In the genomic region with DNA sequence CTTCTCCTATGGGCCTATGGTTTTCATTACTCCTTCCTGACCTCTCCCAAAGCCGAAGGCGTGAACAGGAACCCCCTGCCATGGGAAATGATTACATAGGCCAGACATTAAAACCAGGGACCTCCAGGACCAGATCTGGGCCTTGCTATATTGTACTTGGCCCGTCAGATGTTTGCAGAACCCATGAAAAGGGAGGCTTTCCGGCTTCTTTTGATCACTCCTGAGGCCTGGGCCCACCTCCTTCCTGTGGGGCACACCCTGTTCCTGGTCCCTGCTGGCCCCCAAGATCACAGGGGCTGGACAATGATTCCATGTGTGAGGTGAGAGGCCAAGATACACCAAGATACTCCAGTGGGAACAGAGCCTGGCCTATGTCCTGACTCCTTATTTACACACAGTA, we compare ENCODE assay signal across 31 mouse cellular contexts. TPM values are rescaled to one million over a fixed set of nuclear protein-coding genes. Genes with fewer than 3 reads are reported as not detected.
A peak's percentile ranks its signal among the peaks of the same experiment; 100 is the strongest.
DNase-seq lines count a peak whose midpoint lies in the region; ATAC-seq and TF ChIP-seq lines count a peak whose summit lies in the region.
"Had no signal": no experiment of that assay in that cellular context is flagged by ENCODE, and none has a peak within 500 bp of the region (broad histone marks: within the 10 kb centered on the region; RNA-seq: fewer than 3 reads in every experiment).

No protein-coding gene starts in this region.

- H3K27me3 ChIP-seq in heart, embryonic 14.5 days (ENCODE audit: control insufficient read depth, insufficient read depth, low read length) = peaks cover 22% of the 10 kb centered on the region
- H3K27me3 ChIP-seq in liver, adult 2 months (ENCODE audit: control insufficient read depth, insufficient read depth, low read length) = no peaks in the 10 kb centered on the region
- peaks cover 13% of the 10 kb centered on the region for H3K27me3 ChIP-seq in liver, postnatal 0 days (ENCODE audit: insufficient read depth, low read length)
- peaks cover 15% of the 10 kb centered on the region for H3K27me3 ChIP-seq in heart, postnatal 0 days (ENCODE audit: control insufficient read depth, insufficient read depth, low read length)

- peaks cover 9 to 10% of the 10 kb centered on the region in 2 experiments; a peak in 2 of 4 replicates for H3K4me1 ChIP-seq in heart, embryonic 14.5 days (ENCODE audit: control insufficient read depth in 2 of 2, insufficient read depth in 2 of 2, low read length in 2 of 2)
- peaks cover 50% of the 10 kb centered on the region for H3K4me1 ChIP-seq in liver, adult 2 months (ENCODE audit: control insufficient read depth, insufficient read depth, low read length)
- H3K4me1 ChIP-seq in liver, postnatal 0 days (ENCODE audit: insufficient read depth) = peaks cover 7% of the 10 kb centered on the region
- H3K4me1 ChIP-seq in heart, postnatal 0 days (ENCODE audit: control insufficient read depth, insufficient read depth) = peaks cover 3% of the 10 kb centered on the region

- H3K27ac ChIP-seq in heart, embryonic 14.5 days (replicated peaks in 1 of 2; ENCODE audit: control insufficient read depth in 1 of 2, insufficient read depth in 1 of 2, low read depth in 2 of 2, low read length in 2 of 2) = no peak overlapping the region
- H3K27ac ChIP-seq in liver, adult 2 months (replicated peaks; ENCODE audit: insufficient read depth, low read depth, low read length) = peak overlapping the region; percentile 42
- H3K27ac ChIP-seq in liver, postnatal 0 days (ENCODE audit: low read depth) = no peak overlapping the region
- no peak overlapping the region for H3K27ac ChIP-seq in heart, postnatal 0 days (ENCODE audit: low read depth)
- H3K27ac ChIP-seq: gastrocnemius, adult 2 months; liver, embryonic 15.5 days; lung, embryonic 15.5 days had no signal

- intact Hi-C loops in heart, postnatal 10 days (cut with DNase I) = loop anchor here (10.0 kb wide), 1 partner anchor 374 kb away; the partner anchor contains the start of gene Zbtb32

- peak; percentile 40; the same call in 1 of the 2 replicates for ATAC-seq in heart, embryonic 14.5 days (ENCODE audit: insufficient number of reproducible peaks, insufficient read depth, low FRiP score, low read depth)
- no peak for ATAC-seq in liver, postnatal 0 days
- peak; percentile 59 for ATAC-seq in heart, postnatal 0 days (ENCODE audit: insufficient read depth, low read depth)
- ATAC-seq: forebrain, embryonic 16.5 days; intestine, embryonic 16.5 days had no signal

- TF ChIP-seq POLR2A in liver, adult 2 months (IDR thresholded peaks at IDR 0.05; ENCODE audit: extremely low read depth, insufficient read depth, low read length) = no peak

- TF ChIP-seq EP300 in liver, postnatal 0 days (IDR thresholded peaks at IDR 0.05; ENCODE audit: low read depth) = no peak
- TF ChIP-seq EP300 in heart, postnatal 0 days (IDR thresholded peaks at IDR 0.05; ENCODE audit: low read depth) = no peak

- no peak overlapping the region for H3K4me3 ChIP-seq in heart, embryonic 14.5 days (ENCODE audit: control insufficient read depth in 1 of 2, insufficient read depth in 1 of 2, low read depth in 1 of 2, low read length in 2 of 2)
- no peak overlapping the region for H3K4me3 ChIP-seq in liver, adult 2 months (ENCODE audit: insufficient read depth, low read depth, low read length)
- no peak overlapping the region for H3K4me3 ChIP-seq in liver, postnatal 0 days (ENCODE audit: low read depth, low read length)
- H3K4me3 ChIP-seq in heart, postnatal 0 days (ENCODE audit: low read depth, low read length) = no peak overlapping the region
- H3K4me3 ChIP-seq: erythroblast, embryonic 14.5 days; gastrocnemius, adult 2 months; liver, embryonic 15.5 days; lung, embryonic 15.5 days; neural tube, embryonic 13.5 days had no signal

- WGBS in heart, embryonic 14.5 days = 76% methylated on average over 4 of the region's 4 CpGs
- WGBS in liver, adult 2 months = 78% methylated on average over 4 of the region's 4 CpGs
- WGBS in liver, postnatal 0 days (ENCODE audit: insufficient replicate concordance) = 67% methylated on average over 4 of the region's 4 CpGs
- WGBS in heart, postnatal 0 days = 69% methylated on average over 4 of the region's 4 CpGs

- H3K9me3 ChIP-seq in heart, embryonic 14.5 days (ENCODE audit: control insufficient read depth, low read length) = no peaks in the 10 kb centered on the region
- no peaks in the 10 kb centered on the region for H3K9me3 ChIP-seq in liver, postnatal 0 days (ENCODE audit: low read length)
- H3K9me3 ChIP-seq in heart, postnatal 0 days (replicated peaks; ENCODE audit: control insufficient read depth, low read length) = no peaks in the 10 kb centered on the region
- H3K9me3 ChIP-seq: liver, embryonic 15.5 days; lung, embryonic 15.5 days; neural tube, embryonic 13.5 days had no signal

- TF ChIP-seq CTCF in liver, adult 2 months (IDR thresholded peaks at IDR 0.05; ENCODE audit: low read depth, low read length) = no peak
- TF ChIP-seq CTCF in liver, postnatal 0 days (IDR thresholded peaks at IDR 0.05; ENCODE audit: low read depth) = no peak
- TF ChIP-seq CTCF in heart, postnatal 0 days (IDR thresholded peaks at IDR 0.05; ENCODE audit: low read depth) = no peak

- H3K4me2 ChIP-seq in heart, embryonic 14.5 days (ENCODE audit: low read length) = no peak overlapping the region
- H3K4me2 ChIP-seq in liver, postnatal 0 days (ENCODE audit: low read depth, low read length) = no peak overlapping the region
- no peak overlapping the region for H3K4me2 ChIP-seq in heart, postnatal 0 days (ENCODE audit: low read depth, low read length)
- H3K4me2 ChIP-seq: liver, embryonic 15.5 days; lung, embryonic 15.5 days; midbrain, embryonic 11.5 days; neural tube, embryonic 13.5 days had no signal

- H3K79me2 ChIP-seq in liver, adult 2 months (ENCODE audit: control insufficient read depth, insufficient read depth, low read length) = peaks cover 20% of the 10 kb centered on the region

- H3K9ac ChIP-seq in heart, embryonic 14.5 days (ENCODE audit: low read length) = no peak overlapping the region
- H3K9ac ChIP-seq in liver, adult 2 months (ENCODE audit: low read depth, low read length) = peak overlapping the region; percentile 41
- H3K9ac ChIP-seq in liver, postnatal 0 days (replicated peaks) = no peak overlapping the region
- no peak overlapping the region for H3K9ac ChIP-seq in heart, postnatal 0 days (replicated peaks; ENCODE audit: low read depth, low read length)
- H3K9ac ChIP-seq: liver, embryonic 15.5 days; lung, embryonic 15.5 days; neural tube, embryonic 13.5 days had no signal

- DNase-seq in heart, postnatal 10 days = no peak
- DNase-seq in liver, adult 2 months (ENCODE audit: extremely low read depth, low read depth, low spot score) = no peak
- no peak for DNase-seq in liver, postnatal 0 days
- DNase-seq in heart, postnatal 0 days (ENCODE audit: low spot score) = peak; percentile 34
- no peak for DNase-seq in kidney, adult 8-10 months
- DNase-seq: B cell, adult 2 months; cerebellum, adult 2 months; cerebellum, postnatal 14 days; gastrocnemius, adult 2 months; kidney, adult 9 months; kidney, postnatal 10 days; layer of hippocampus, postnatal 36 days; liver; lung, postnatal 36 days; right cerebral cortex, postnatal 4 days had no signal

- H3K36me3 ChIP-seq in heart, embryonic 14.5 days (ENCODE audit: control insufficient read depth, insufficient read depth, low read length) = no peaks in the 10 kb centered on the region
- peaks cover 8% of the 10 kb centered on the region; the same call in 1 of the 2 replicates for H3K36me3 ChIP-seq in liver, adult 2 months (ENCODE audit: control insufficient read depth, insufficient read depth, low read length)
- no peaks in the 10 kb centered on the region; the same call in 1 of the 2 replicates for H3K36me3 ChIP-seq in liver, postnatal 0 days (replicated peaks; ENCODE audit: insufficient read depth, low read length)
- H3K36me3 ChIP-seq in heart, postnatal 0 days (replicated peaks; ENCODE audit: control insufficient read depth, insufficient read depth, low read length) = no peaks in the 10 kb centered on the region
- H3K36me3 ChIP-seq: liver, embryonic 15.5 days; neural tube, embryonic 13.5 days had no signal

RNA-seq across cellular contexts. Expression of gene Lsr, which starts 4.1 kb away (rescaled TPM):
- polyA plus RNA-seq in heart, embryonic 14.5 days (2014; fragmentation: Nextera tagmentation; extraction: Ambion mirVana) = 6.1 and 6.7 TPM in 2 replicates
- 1 to 10 TPM; 4.1 to 4.7 TPM for total RNA-seq in heart, postnatal 10 days (2021)
- 75.7 and 86.7 TPM in 2 replicates for total RNA-seq in liver, adult 2 months (2014; rRNA removed)
- polyA plus RNA-seq in liver, adult 2 months (2012; rRNA removed) = 289 and 362 TPM in 2 replicates
- 28.2 and 33.7 TPM in 2 replicates for polyA plus RNA-seq in liver, postnatal 0 days (2015; fragmentation: Nextera tagmentation; extraction: Ambion mirVana)
- total RNA-seq in heart, postnatal 0 days (2014; rRNA removed; ENCODE audit: low replicate concordance) = 6.2 and 12.8 TPM in 2 replicates
- 4.0 and 4.1 TPM in 2 replicates for polyA plus RNA-seq in heart, postnatal 0 days (2015; fragmentation: Nextera tagmentation; extraction: Ambion mirVana)

RNA-seq across cellular contexts. Expression of gene Fam187b, which starts 4.4 kb away (rescaled TPM):
- polyA plus RNA-seq in heart, embryonic 14.5 days (2014; fragmentation: Nextera tagmentation; extraction: Ambion mirVana) = 0.30 and 0.89 TPM in 2 replicates
- under 1 TPM; 0.25 to 0.36 TPM for total RNA-seq in heart, postnatal 10 days (2021)
- 2.4 and 3.0 TPM in 2 replicates for total RNA-seq in liver, adult 2 months (2014; rRNA removed)
- polyA plus RNA-seq in liver, adult 2 months (2012; rRNA removed) = 3.7 and 3.9 TPM in 2 replicates
- 4.0 and 5.0 TPM in 2 replicates for polyA plus RNA-seq in liver, postnatal 0 days (2015; fragmentation: Nextera tagmentation; extraction: Ambion mirVana)
- total RNA-seq in heart, postnatal 0 days (2014; rRNA removed; ENCODE audit: low replicate concordance) = 0.77 TPM in 1 of 2 replicates, not detected in the other
- 0.18 and 0.58 TPM in 2 replicates for polyA plus RNA-seq in heart, postnatal 0 days (2015; fragmentation: Nextera tagmentation; extraction: Ambion mirVana)
- total RNA-seq: gastrocnemius, adult 2 months; hematopoietic stem cell, adult 5-6 weeks had no signal
- polyA plus RNA-seq: erythroblast, embryonic 14.5 days had no signal

RNA-seq across cellular contexts. Expression of gene Usf2, which starts 12.6 kb away (rescaled TPM):
- 17.2 and 19.6 TPM in 2 replicates for polyA plus RNA-seq in heart, embryonic 14.5 days (2014; fragmentation: Nextera tagmentation; extraction: Ambion mirVana)
- total RNA-seq in heart, postnatal 10 days (2021) = 100 to 1,000 TPM in 1 of 2 experiments, 10 to 100 TPM in 1; 98.7 to 109 TPM
- 40.5 and 55.1 TPM in 2 replicates for total RNA-seq in liver, adult 2 months (2014; rRNA removed)
- polyA plus RNA-seq in liver, adult 2 months (2012; rRNA removed) = 160 and 161 TPM in 2 replicates
- polyA plus RNA-seq in liver, postnatal 0 days (2015; fragmentation: Nextera tagmentation; extraction: Ambion mirVana) = 11.6 and 12.0 TPM in 2 replicates
- 101 and 109 TPM in 2 replicates for total RNA-seq in heart, postnatal 0 days (2014; rRNA removed; ENCODE audit: low replicate concordance)
- polyA plus RNA-seq in heart, postnatal 0 days (2015; fragmentation: Nextera tagmentation; extraction: Ambion mirVana) = 16.5 and 16.7 TPM in 2 replicates

RNA-seq across cellular contexts. Expression of gene Hamp, which starts 25.3 kb away (rescaled TPM):
- polyA plus RNA-seq in heart, embryonic 14.5 days (2014; fragmentation: Nextera tagmentation; extraction: Ambion mirVana) = not detected in 2 replicates
- 1 to 10 TPM; 5.2 to 6.6 TPM for total RNA-seq in heart, postnatal 10 days (2021)
- total RNA-seq in liver, adult 2 months (2014; rRNA removed) = 1,191 and 3,227 TPM in 2 replicates
- polyA plus RNA-seq in liver, adult 2 months (2012; rRNA removed) = 8,217 and 12,671 TPM in 2 replicates
- 142 and 248 TPM in 2 replicates for polyA plus RNA-seq in liver, postnatal 0 days (2015; fragmentation: Nextera tagmentation; extraction: Ambion mirVana)
- 42.0 TPM in 1 of 2 replicates, not detected in the other for total RNA-seq in heart, postnatal 0 days (2014; rRNA removed; ENCODE audit: low replicate concordance)
- 1.7 and 4.0 TPM in 2 replicates for polyA plus RNA-seq in heart, postnatal 0 days (2015; fragmentation: Nextera tagmentation; extraction: Ambion mirVana)
- total RNA-seq: gastrocnemius, adult 2 months; hematopoietic stem cell, adult 5-6 weeks; layer of hippocampus, postnatal 36 days; left cerebral cortex, postnatal 10 days had no signal
- polyA plus RNA-seq: cerebellum, adult 2 months; cortical plate, adult 2 months; embryonic facial prominence, embryonic 14.5 days; erythroblast, embryonic 14.5 days; forebrain, embryonic 11.5 days; forebrain, embryonic 16.5 days; intestine, embryonic 16.5 days; limb, embryonic 11.5 days; lung, embryonic 15.5 days; neural tube, embryonic 13.5 days had no signal

RNA-seq across cellular contexts. Expression of gene Hamp2, which starts 44.7 kb away (rescaled TPM):
- polyA plus RNA-seq in heart, embryonic 14.5 days (2014; fragmentation: Nextera tagmentation; extraction: Ambion mirVana) = not detected in 2 replicates
- 1 to 10 TPM; 1.5 to 4.1 TPM for total RNA-seq in heart, postnatal 10 days (2021)
- 445 and 548 TPM in 2 replicates for total RNA-seq in liver, adult 2 months (2014; rRNA removed)
- 6,798 and 9,385 TPM in 2 replicates for polyA plus RNA-seq in liver, adult 2 months (2012; rRNA removed)
- polyA plus RNA-seq in liver, postnatal 0 days (2015; fragmentation: Nextera tagmentation; extraction: Ambion mirVana) = 0.49 TPM in 1 of 2 replicates, not detected in the other
- not detected in 2 replicates for total RNA-seq in heart, postnatal 0 days (2014; rRNA removed; ENCODE audit: low replicate concordance)
- 0.44 TPM in 1 of 2 replicates, not detected in the other for polyA plus RNA-seq in heart, postnatal 0 days (2015; fragmentation: Nextera tagmentation; extraction: Ambion mirVana)
- total RNA-seq: gastrocnemius, adult 2 months; gastrocnemius, postnatal 4 days; hematopoietic stem cell, adult 5-6 weeks; layer of hippocampus, postnatal 36 days; left cerebral cortex, postnatal 10 days; megakaryocyte, adult 5-6 weeks had no signal
- polyA plus RNA-seq: cerebellum, adult 2 months; cortical plate, adult 2 months; embryonic facial prominence, embryonic 14.5 days; erythroblast, embryonic 14.5 days; forebrain, embryonic 11.5 days; forebrain, embryonic 16.5 days; intestine, embryonic 16.5 days; limb, embryonic 11.5 days; liver, embryonic 15.5 days; lung, embryonic 15.5 days; midbrain, embryonic 11.5 days; neural tube, embryonic 13.5 days had no signal
